Mouse (Mus musculus) CD4-positive helper T cell, adult 2 months (primary cell): Measurements from ENCODE around the gene Lepr.
"Not testable (repeated sequence)": the region's sequence is repeated elsewhere in the genome, so short reads cannot be mapped to it uniquely, and the experiment has no call there.

Experiments
- DNase-seq: peaks from one replicate; pipeline ENCODE4 v3.0.0-alpha.2; 2012; ENCODE audit warnings: low read depth, missing footprints, low spot score

Lepr gene

DNA sequence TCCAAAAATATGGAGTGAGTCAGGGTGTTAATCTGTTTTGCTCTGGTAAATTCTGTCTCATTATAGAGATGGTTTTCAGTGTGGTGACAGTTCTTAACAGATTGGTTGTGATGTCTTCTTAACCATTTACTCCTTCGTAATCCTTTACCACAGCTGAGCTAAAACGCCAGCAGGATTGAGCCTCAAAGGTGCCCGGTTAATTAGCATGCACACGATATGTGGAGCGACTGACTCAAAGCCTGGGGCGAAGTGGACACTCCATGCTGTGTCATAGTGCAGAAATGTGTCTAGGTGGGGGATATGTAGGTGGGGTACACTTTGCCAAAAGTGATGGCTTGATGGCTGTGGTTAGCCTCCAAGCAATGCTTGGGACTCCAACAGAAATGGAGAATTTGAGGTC is 1.4 kb upstream of the Lepr start:
- DNase-seq = no peak

DNA sequence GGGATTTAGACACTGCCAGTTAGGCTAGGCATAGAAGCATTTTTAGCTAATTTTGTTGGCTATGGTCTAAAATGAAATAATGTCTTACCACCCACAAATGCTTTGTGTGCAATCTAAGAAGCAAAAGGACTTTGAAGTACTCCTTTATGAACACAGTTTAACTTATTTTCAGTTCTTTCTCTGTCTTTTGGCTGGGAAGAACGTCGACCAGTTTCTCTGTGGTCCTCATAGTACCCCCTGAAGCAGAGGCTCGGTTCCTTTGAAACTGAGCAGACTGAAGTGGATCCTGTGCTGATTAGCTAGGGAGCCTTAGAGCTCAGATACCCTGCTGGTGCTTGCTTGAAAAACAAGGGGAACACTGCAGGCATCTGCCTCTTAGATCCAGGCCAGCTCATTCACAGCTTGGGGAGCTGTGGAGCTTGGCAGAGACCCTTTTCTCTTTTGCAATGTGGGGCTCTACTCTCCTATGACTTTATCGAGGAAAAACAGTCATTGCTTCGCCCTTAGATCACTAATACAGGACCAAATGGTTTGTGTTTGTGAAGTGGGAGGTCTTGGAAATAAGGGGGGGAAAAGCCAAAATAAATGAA is 1.9 kb downstream of the Lepr start:
- no peak for DNase-seq

DNA sequence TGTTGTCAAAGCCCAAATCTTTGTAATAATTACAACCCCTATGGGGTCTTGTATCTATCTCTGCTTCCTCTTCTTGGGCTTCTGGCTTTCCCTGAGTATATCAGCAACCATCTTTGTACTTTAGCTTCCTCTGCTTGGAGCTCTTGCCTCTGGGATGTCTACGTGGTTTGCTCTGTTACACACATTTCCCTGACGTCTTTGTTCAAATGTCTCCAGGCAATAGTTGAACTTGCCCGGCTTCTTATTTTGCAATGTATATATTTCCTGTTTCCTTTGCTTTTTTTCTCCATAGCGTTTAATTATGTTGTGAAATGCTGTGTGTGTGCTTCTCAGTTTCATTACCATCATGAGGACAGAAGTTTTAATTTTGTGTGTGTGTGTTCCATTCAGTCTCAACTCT is 4.5 kb downstream of the Lepr start:
- DNase-seq = no peak

DNA sequence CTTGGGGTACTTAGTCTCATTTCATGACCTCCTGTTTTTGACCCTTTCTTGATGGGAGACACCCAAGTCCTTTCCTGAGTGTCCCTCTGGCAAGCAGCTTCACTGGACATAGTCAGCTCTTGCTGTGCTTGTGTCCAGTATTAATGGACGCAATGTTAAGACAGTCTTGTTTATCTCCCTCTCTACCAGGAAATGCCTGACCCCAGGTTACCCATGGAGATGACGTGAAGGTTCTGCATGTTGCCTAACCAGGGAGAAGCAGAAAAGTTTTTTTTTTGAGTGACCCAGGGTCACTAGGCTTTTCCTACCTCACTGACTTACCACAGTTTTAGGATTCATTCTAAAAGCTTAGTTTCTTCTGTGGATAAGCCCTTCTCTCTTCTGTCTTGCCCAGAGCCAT is 24.8 kb downstream of the Lepr start:
- no peak for DNase-seq

DNA sequence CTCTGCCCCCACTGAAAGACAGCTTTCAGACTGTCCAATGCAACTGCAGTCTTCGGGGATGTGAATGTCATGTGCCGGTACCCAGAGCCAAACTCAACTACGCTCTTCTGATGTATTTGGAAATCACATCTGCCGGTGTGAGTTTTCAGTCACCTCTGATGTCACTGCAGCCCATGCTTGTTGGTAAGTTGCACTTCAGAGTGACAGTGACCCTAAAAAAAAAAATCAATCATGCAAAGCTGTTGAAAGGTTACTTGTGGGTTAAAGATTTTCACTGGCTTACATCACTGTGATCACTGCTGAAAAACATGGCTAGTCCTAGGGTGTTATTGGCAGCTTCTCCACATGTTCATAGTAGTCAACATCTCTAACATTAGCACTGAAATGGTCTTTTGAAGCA is 28.3 kb downstream of the Lepr start:
- no peak for DNase-seq

DNA sequence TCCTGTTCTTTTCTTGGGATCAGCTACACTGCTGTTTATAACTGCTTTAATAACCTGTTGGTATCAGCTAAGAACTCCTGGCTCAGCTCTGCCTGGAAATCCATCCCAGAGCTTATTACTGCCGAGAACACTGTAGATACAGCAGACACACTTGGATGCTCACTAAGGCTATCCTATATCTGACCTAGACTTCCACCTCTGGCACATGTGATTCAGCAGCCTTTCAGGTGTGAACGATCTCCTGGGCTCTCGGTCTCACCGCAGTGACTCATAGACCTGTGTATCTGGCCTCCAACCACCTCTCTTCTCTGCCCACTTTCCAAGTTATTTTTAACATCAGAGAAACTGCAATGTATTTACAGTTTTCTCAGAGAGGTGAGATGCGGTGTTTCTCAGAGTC is 43.3 kb downstream of the Lepr start:
- DNase-seq = no peak

DNA sequence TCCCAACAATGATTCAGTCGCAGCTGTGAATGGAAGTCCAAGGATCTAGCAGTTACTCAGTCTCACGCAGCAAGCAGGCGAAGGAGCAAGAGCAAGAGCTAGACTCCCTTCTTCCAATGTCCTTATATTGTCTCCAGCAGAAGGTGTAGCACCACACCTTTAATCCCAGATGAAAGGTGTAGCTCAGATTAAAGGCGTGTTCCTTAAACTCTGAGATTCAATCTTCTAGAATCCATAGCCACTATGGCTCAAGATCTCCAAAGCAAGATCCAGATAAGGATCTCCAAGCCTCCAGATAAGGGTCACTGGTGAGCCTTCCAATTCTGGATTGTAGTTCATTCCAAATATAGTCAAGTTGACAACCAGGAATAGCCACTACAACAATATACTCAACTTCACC is 126.7 kb downstream of the Lepr start, which contains the start of gene B020004J07Rik:
Gene B020004J07Rik (minus strand): TSS at position 101 of the 400 bp plus-strand sequence.
- DNase-seq = not testable (repeated sequence)

DNA sequence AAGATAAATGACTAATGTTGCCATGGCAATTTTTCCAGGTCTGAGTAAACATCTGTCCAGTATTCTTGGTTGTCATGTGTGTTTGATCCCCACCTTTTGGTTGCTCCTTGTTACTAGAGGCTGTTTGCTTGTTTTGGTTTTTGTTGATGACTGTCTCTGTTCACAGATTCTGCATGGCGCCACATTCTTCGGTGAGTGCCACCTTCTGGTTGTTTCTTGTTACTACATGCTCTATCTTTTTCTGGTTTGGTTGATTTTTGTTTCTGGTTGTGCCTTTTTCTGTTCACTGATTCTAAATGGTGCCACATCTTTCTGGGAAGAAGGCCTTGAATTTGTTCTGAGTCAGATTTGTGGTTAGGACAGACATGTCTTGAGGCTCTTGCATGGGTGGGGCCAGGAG is 133.7 kb downstream of the Lepr start:
- DNase-seq = no peak

DNA sequence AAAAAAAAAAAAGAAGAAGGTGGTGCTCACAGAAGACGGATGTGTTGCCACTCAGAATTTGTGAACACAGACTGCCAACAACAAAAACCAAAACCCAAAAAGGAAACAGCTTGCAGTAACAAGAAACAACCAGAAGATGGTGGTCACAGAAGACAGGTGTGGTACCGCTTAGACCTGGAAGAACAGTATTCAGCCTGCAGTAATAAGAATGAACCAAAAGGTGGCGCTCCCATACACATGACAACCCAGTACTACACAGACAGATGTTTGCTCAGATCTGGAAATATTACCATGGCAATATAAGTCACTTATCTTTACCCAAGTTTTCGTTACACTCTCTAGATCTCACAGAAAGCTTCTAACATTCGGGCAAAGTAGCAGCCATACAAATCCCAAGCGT is 143.7 kb downstream of the Lepr start:
- DNase-seq = no peak

DNA sequence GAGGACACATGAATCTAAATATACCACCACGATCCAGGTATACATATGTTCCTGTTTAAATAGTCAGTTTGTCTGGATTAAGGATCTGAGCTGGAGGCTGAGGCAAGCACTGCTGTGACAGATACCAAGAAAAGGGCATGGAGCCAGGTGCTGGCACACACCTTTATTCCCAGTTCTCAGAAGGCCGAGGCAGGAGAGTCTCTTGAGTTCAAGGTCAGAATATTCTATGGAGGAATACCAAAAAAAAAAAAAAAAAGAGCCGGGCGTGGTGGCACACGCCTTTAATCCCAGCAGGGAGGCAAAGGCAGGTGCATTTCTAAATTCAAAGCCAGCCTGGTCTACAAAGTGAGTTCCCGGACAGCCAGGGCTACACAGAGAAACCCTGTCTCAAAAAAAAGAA is 145.1 kb downstream of the Lepr start:
- DNase-seq = no peak
